Mouse (Mus musculus) hindbrain, embryonic 14.5 days (tissue): ENCODE measurements at regions not wholly inside any gene's neighbourhood (a gene's known extent, or its start where the extent isn't known, plus 50 kb on each side); places are given as distances from the start of the nearest gene placed in this dataset.

Experiments used
- ATAC-seq: fragments of 200-750 bp; cut with Nextera tagmentation; 2 replicates; pipeline ENCODE4 v1.8.0; 2017; ENCODE audit warnings: moderate number of reproducible peaks, mild to moderate bottlenecking, moderate TSS enrichment, moderate library complexity; ENCODE audit not compliant: low FRiP score
- DNase-seq: peaks from one replicate; pipeline ENCODE4 v3.0.0-alpha.2; 2015; ENCODE audit warnings: low spot score
- H3K27ac ChIP-seq: fragments of 300-500 bp; sonication (generic); 2 replicates; pipeline ENCODE4 v1.5.1; 2014; ENCODE audit warnings: mild to moderate bottlenecking, moderate library complexity
- H3K27me3 ChIP-seq: fragments of 300-500 bp; sonication (generic); 2 replicates; pipeline ENCODE4 v1.6.1; 2014; ENCODE audit warnings: mild to moderate bottlenecking, low read length, mixed read lengths; ENCODE audit not compliant: control insufficient read depth, insufficient read depth
- H3K36me3 ChIP-seq: fragments of 300-500 bp; sonication (generic); replicated peaks from 2 replicates; pipeline ENCODE4 v1.6.1; 2014; ENCODE audit not compliant: control insufficient read depth, insufficient read depth
- H3K4me1 ChIP-seq: fragments of 300-500 bp; sonication (generic); replicated peaks from 2 replicates; pipeline ENCODE4 v1.6.1; 2014; ENCODE audit warnings: antibody characterized with exemption, low read length, mixed read lengths; ENCODE audit not compliant: control insufficient read depth, insufficient read depth
- H3K4me2 ChIP-seq: fragments of 300-500 bp; sonication (generic); replicated peaks from 2 replicates; pipeline ENCODE4 v1.6.1; 2014; ENCODE audit warnings: mild to moderate bottlenecking, moderate library complexity
- H3K4me3 ChIP-seq: fragments of 300-500 bp; sonication (generic); replicated peaks from 2 replicates; pipeline ENCODE4 v1.5.1; 2014; ENCODE audit warnings: mild to moderate bottlenecking, low read length
- H3K9ac ChIP-seq: fragments of 300-500 bp; sonication (generic); 2 replicates; pipeline ENCODE4 v1.6.1; 2014
- H3K9me3 ChIP-seq: fragments of 300-500 bp; sonication (generic); 2 replicates; pipeline ENCODE4 v1.6.1; 2016; ENCODE audit warnings: low read length; ENCODE audit not compliant: control insufficient read depth
- WGBS: fragments of 180-500 bp; shearing (Covaris S2); extraction: QIAGEN DNeasy Blood & Tissue Kit; methylation state at CpG from one replicate; pipeline ENCODE4 v1.1.7; 2014; 5-methylcytosine and 5-hydroxymethylcytosine counted together

- ATAC-seq: no peak
- WGBS: 83% methylated on average over 5 of the region's 5 CpGs
These were observed 179.5 kb downstream of the Ets1 start for GRCm38 (mm10) chr9:32815473-32815872.

GRCm38 (mm10) chr9:32816649-32817425, 180.8 kb downstream of the Ets1 start:
- Histone ChIP-seq H3K9ac (no peak overlapping the region), H3K4me1 (no peaks in the 10 kb centered on the region), H3K4me3 (no peak overlapping the region), H3K4me2 (no peak overlapping the region), H3K36me3 (no peaks in the 10 kb centered on the region), H3K9me3 (no peaks in the 10 kb centered on the region), H3K27me3 (no peaks in the 10 kb centered on the region), H3K27ac (no peak overlapping the region)
- no peak for ATAC-seq
- no peak for DNase-seq
- 84% methylated on average over 9 of the region's 9 CpGs for WGBS

More at GRCm38 (mm10) chr9:32815473-32815872, 179.5 kb downstream of the Ets1 start:
- no peak overlapping the region for H3K4me3 ChIP-seq
- DNase-seq: no peak
- H3K27me3 ChIP-seq: no peaks in the 10 kb centered on the region
- H3K27ac ChIP-seq: no peak overlapping the region
- no peaks in the 10 kb centered on the region for H3K9me3 ChIP-seq
- no peaks in the 10 kb centered on the region for H3K4me1 ChIP-seq
- H3K36me3 ChIP-seq: no peaks in the 10 kb centered on the region
- no peak overlapping the region for H3K9ac ChIP-seq
- H3K4me2 ChIP-seq: no peak overlapping the region

GRCm38 (mm10) chr9:32817442-32818358, 181.7 kb downstream of the Ets1 start:
- no peaks in the 10 kb centered on the region for H3K27me3 ChIP-seq
- WGBS: 66% methylated on average over 7 of the region's 7 CpGs

GRCm38 (mm10) chr9:32823439-32824133, 187.6 kb downstream of the Ets1 start:
- H3K4me1 ChIP-seq: 0 out of 2 replicates have a peak, but pooled peaks cover 8% of the 10 kb centered on the region
- no peak overlapping the region for H3K9ac ChIP-seq
- ATAC-seq (no peak), DNase-seq (peak; percentile 55)
- H3K36me3 ChIP-seq: no peaks in the 10 kb centered on the region
- no peaks in the 10 kb centered on the region for H3K27me3 ChIP-seq
- no peaks in the 10 kb centered on the region for H3K9me3 ChIP-seq
- H3K4me3 ChIP-seq: no peak overlapping the region
- no peak overlapping the region for H3K27ac ChIP-seq
- no peak overlapping the region; the same call in 1 of the 2 replicates for H3K4me2 ChIP-seq
- 48% methylated on average over 8 of the region's 8 CpGs for WGBS

More at GRCm38 (mm10) chr9:32817442-32818358, 181.7 kb downstream of the Ets1 start:
- Histone ChIP-seq H3K4me3 (no peak overlapping the region), H3K4me2 (no peak overlapping the region), H3K27ac (no peak overlapping the region), H3K4me1 (no peaks in the 10 kb centered on the region), H3K36me3 (no peaks in the 10 kb centered on the region), H3K9me3 (no peaks in the 10 kb centered on the region), H3K9ac (no peak overlapping the region)
- peak; percentile 19 for DNase-seq
- ATAC-seq: no peak

GRCm38 (mm10) chr9:32824134-32824531, 188.1 kb downstream of the Ets1 start:
- no peaks in the 10 kb centered on the region for H3K36me3 ChIP-seq
- DNase-seq: no peak
- 0 out of 2 replicates have a peak, but pooled peaks cover 8% of the 10 kb centered on the region for H3K4me1 ChIP-seq
- no peak overlapping the region for H3K9ac ChIP-seq
- no peaks in the 10 kb centered on the region for H3K9me3 ChIP-seq
- no peak for ATAC-seq
- H3K27me3 ChIP-seq: no peaks in the 10 kb centered on the region
- H3K4me2 ChIP-seq: no peak overlapping the region; the same call in 1 of the 2 replicates
- 71% methylated on average over 6 of the region's 6 CpGs for WGBS
- H3K27ac ChIP-seq: no peak overlapping the region
- H3K4me3 ChIP-seq: no peak overlapping the region

GRCm38 (mm10) chr9:32830268-32830891, 194.4 kb downstream of the Ets1 start:
- no peak for ATAC-seq
- 0 out of 2 replicates have a peak, but pooled peaks cover 6% of the 10 kb centered on the region for H3K4me1 ChIP-seq
- no peaks in the 10 kb centered on the region for H3K36me3 ChIP-seq
- no peak overlapping the region for H3K4me3 ChIP-seq
- no peak overlapping the region for H3K4me2 ChIP-seq
- no peak overlapping the region for H3K27ac ChIP-seq
- WGBS: 55% methylated on average over 2 of the region's 2 CpGs
- H3K27me3 ChIP-seq: no peaks in the 10 kb centered on the region
- no peak for DNase-seq
- H3K9me3 ChIP-seq: no peaks in the 10 kb centered on the region
- no peak overlapping the region for H3K9ac ChIP-seq

- H3K9me3 ChIP-seq: no peaks in the 10 kb centered on the region
- H3K4me3 ChIP-seq: no peak overlapping the region
- H3K9ac ChIP-seq: no peak overlapping the region
- H3K27me3 ChIP-seq: no peaks in the 10 kb centered on the region
- no peak overlapping the region for H3K4me2 ChIP-seq
- ATAC-seq (no peak), DNase-seq (no peak)
- no peaks in the 10 kb centered on the region for H3K36me3 ChIP-seq
- 0 out of 2 replicates have a peak, but pooled peaks cover 10% of the 10 kb centered on the region for H3K4me1 ChIP-seq
- no peak overlapping the region for H3K27ac ChIP-seq
- WGBS: 93% methylated on average over 8 of the region's 8 CpGs
These were observed 197.4 kb downstream of the Ets1 start for GRCm38 (mm10) chr9:32833373-32833772.

- Histone ChIP-seq H3K27me3 (no peaks in the 10 kb centered on the region), H3K9ac (no peak overlapping the region), H3K9me3 (no peaks in the 10 kb centered on the region), H3K36me3 (no peaks in the 10 kb centered on the region), H3K4me3 (no peak overlapping the region), H3K4me1 (0 out of 2 replicates have a peak, but pooled peaks cover 10% of the 10 kb centered on the region), H3K4me2 (no peak overlapping the region), H3K27ac (no peak overlapping the region)
- ATAC-seq (no peak), DNase-seq (no peak)
- 29% methylated on average over 13 of the region's 13 CpGs for WGBS
These were observed 199.0 kb downstream of the Ets1 start for GRCm38 (mm10) chr9:32834751-32835625.
